Mouse (Mus musculus) adrenal gland, adult (tissue): Measurements from ENCODE around the gene Prss16.

ENCODE experiments used
- DNase-seq, 2 experiments: peaks; one replicate each; pipeline ENCODE4 v3.0.0; 2022 to 2023; ENCODE audit warnings: low spot score in 1 of 2; ENCODE audit not compliant: inconsistent age in 2 of 2

Prss16 gene

DNA sequence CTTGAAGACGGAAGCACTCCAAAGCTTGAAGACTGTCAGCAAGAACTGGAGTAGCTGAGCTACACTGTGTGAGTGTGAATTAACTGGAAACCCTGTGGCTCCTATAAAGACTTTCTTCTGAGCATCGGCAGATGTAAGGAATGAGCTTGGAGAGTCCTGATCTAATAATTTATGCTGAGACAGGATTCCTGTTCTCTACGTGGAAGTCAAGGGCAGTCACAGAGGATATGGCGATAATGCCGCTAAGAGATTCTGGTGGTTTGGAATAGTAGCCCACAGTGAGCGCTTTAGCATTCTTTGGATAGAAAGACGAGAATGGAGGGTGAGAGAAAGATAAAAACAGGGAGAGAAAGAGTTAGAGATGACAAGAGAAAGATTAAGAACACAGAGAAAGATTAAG is 1.7 kb downstream of the Prss16 start:
- DNase-seq, result no peak

DNA sequence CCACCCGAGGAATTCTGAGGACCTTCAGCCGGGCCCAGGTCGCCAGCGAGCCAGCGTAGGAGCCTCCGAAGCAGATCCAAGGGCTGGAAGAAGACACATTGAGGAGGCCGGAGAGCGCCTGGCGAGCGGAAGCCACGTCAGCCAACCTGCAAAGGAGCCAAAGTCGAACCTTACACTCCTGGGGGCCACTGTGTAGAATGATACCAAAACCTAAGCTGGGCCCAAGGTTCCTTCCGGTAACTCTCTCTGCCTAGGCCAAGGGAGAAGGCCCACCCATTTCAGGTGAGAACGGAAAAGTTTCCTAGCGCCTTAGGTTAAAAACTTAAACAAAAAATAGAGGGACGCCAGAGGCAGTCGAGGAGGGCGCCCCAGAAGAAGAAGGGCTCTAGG is 2.4 kb downstream of the Prss16 start:
- DNase-seq, result no peak

DNA sequence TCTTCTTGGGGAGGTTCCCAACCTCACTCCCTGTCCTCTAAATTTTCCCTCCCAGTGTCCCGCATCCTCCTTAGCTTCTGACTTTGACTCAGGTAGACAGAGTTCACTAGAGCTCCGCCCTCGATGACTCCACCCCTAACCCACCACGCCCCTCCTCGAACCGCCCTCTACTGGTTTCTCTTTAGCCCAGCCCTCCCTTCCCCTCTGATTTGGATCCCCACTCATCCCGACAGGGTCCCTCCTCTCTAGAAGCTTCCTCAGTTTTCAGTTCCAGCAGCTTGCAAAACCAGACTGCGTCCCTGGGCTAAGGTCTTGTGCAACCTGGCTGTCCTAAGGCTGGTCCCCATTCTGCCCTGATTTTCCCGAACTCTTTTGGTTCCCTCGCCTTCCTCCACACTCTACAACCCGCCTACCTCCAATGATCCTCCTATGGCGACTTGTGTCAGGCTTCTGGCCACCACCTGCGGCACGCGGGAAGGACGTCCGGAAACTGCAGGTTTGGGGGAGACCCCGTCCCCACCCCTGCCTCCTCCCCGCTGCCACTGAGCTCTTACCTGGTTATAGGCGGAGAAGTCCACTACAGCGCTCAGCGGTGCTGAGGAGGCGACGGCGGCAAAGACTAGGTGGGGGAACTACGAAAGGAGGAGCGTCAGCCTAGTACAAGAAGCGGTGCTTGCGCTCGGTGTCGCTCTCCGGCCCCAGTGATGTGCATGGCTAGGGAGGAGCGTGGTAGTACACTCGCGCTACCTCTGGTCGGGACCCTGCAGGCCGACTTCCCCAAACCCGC is 3.0 kb downstream of the Prss16 start:
- DNase-seq, result peak; percentile 38 to 88

DNA sequence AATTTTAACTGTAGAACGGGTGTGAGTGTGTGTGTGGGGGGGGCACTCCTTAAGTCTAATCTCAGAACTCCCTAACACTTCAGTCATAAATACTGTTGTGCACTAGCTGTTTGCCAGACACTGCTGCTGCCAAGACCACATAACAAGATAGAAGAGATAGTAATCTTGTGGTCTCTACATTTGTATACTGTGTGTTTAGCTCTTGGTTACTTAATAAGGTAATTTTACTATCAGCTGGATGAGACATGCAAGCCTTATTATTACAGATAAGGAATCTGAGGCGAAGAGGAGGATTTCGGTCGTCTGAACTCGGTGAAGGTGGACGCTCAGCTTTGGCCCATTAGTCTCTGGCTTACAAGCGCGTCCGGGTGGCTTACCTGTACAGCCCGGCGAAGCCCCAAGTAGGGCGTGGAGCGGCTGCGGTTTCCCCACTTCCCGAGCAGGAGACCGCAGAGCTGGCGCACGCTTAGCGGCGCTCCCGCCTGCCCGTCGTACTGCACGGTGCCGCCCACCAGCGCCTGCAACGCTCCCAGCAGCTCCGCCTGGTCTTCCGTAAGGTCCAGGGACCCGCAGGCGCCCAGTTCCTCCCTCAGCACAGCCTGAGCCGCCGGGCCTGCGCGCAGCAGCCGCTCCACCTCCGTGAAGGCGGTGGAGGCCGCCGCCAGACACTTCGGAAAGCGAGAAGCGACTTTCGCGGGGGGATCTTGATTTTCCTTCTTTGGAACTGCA is 3.8 kb downstream of the Prss16 start:
- peak in 1 of 2 experiments; percentile 39 for DNase-seq

DNA sequence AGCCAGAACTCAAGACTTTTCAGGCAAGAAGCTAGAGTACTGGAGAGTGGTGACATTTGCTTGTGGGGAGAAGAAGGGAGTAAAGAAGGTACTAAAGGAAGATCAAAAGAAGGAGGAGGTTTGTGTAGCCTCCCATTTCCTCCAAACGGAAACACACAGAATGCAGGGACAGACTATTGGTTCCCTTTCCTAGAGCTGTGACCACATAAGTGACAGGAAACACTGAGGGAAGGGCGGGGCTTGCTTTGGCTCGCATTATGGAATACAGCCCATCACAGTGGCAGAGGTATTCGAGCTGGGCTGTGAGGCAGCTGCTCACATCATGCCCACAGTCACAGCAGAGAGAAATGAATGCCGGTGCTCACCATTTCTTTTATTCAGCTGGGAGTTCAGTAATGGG is 7.7 kb downstream of the Prss16 start:
- no peak for DNase-seq

DNA sequence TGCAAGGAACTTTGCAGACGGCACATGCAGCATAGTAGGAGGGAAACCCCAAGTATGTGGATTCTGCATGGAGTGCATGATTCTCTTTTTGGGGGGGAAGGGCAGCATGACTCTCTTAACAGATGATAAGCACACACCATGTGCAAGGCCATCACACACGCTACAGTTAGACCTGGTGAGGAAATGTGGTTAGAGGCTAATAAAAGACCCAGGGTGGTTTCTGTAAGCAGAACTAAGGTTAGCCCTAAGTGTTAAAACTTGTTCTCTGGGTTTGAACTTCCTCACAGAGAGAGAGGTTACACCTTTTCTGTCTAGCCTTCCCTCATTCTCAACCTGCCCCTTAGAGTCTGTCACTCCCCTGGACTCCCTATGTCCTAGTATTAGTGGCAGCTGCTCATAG is 8.2 kb downstream of the Prss16 start:
- DNase-seq, result no peak

DNA sequence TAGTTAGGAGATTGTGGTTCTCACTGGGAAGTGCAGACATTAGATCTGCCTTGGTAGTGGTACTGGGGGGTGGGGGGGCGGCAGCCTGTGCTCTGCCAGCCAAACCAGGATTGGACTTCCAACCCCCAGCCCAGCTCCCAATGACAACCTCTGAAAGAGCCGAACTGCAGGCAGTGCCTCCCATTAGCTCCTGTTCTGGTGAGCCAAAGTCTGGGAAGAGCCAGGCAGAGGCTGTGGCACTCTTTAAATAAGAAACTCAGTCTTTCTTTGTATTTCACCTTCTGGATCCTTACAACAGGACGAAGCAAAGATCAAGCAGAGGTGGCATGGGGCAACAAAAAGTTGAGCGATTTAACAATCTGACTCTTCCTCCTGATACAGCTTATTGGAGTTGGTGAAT is 10.4 kb downstream of the Prss16 start:
- DNase-seq, result no peak

DNA sequence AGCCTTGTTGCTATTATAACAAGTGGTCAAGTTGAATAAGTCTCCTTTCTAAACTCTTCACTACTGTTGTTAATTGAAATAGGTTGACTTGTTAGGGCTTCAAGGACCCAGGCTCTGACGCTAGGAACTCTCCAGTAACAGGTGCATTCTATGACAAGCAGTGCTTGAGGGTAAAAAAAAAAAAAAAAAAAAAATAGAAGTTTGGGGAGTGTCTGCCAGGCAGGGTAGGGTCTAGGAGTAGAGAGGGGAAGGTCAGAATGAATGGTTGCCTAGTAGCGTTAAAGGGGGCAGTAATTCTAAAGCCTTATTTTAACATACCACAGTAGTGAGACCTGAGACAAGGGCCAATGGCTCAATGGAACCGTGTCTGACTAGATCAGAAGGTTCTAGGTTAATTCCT is 11.1 kb downstream of the Prss16 start:
- no peak for DNase-seq

DNA sequence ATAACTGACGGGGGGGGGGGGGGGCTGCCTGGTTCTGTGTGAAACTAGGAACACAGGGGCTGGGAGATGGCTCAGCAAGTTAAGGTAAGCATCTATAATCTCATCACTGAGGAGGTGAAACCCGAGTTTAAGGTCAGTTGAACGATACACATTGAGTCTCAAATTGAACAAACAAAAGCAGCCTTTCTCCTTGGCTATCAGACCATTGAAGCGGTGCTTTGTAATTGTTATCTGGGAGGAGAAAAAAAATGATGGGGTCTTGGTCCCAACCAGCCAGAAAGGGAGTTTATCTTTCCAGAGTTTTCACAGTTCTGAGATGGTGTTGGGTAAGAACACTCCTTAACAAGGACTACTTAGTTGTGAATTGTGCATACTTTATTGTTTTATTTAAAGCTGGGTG is 11.7 kb downstream of the Prss16 start:
- no peak for DNase-seq

DNA sequence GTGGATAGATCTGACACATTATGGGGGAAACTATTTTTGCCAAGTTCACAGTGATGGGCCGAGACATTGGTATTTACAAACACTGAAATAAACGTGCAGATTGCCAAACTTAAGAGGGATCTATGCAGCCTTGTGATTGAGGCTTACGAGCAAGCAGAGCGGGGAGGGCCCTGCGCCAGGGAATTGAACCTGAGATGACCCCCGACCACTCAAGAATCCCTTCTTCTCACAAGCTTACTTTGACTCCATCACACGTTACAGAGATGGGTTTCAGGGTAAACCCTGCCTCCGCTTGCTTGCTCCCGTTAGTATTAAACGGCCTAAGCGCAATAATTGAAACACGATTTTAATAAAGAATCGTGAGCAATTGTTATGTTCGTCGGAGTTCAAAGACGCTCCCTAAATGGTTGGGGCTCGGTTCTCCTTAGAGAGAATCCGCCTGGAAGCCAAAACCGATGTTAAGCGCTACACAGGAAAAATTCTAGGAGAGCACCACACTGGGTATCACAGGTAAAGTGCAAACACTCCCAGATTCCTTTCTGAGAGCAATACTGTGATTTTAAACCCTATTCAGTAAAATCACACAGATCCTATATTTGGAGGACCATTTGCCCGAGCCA is 12.2 kb downstream of the Prss16 start:
- DNase-seq, result no peak

DNA sequence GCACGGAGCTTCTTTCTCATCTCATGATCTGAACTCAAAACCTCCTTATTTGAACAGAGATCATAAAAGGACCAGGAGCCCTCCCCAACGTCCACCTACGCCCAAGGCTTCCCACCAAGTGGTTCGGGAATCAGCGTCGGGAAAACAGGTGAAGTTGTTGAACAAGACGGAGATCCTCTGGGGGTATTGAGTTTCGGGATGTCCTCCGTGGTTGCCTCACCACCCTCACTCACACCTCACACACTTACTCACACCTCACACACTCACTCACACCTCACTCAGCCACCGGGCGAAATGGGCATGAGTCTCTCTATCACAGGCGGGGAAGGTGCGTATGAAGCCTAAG is 12.7 kb downstream of the Prss16 start:
- no peak for DNase-seq

DNA sequence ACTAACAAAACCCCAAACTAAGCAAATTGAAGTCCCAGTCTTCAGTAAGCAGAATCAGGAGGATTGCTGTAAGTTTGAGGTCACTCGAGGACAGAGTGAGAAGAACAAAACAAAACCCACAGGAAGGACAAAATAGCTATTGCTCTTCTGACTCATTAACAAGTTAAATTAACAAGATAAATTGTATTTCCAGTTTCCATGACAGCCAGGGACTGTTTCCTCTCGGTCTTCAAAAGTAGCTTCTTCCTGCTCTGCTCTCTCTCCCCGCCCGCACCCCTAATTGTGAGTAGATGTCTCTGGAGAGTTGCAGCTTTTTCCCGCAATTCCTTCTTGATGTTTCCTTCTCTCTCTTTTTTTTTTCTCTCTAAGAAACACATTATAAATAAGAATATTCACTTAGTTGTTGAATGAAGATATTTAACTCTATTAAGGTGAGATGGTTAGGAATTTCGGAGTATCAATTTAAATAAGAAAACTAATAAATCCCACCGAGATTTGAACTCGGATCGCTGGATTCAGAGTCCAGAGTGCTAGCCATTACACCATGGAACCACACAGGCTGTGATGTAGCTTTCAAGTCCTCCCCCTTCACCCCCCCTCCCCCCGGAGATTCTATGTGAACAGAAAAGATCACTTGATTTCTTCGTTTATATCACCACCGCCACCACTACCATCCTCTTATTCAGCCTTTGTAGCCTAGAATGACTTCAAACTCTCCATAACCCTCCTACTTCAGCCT is 13.3 kb downstream of the Prss16 start:
- DNase-seq, result peak in 1 of 2 experiments; percentile 49

DNA sequence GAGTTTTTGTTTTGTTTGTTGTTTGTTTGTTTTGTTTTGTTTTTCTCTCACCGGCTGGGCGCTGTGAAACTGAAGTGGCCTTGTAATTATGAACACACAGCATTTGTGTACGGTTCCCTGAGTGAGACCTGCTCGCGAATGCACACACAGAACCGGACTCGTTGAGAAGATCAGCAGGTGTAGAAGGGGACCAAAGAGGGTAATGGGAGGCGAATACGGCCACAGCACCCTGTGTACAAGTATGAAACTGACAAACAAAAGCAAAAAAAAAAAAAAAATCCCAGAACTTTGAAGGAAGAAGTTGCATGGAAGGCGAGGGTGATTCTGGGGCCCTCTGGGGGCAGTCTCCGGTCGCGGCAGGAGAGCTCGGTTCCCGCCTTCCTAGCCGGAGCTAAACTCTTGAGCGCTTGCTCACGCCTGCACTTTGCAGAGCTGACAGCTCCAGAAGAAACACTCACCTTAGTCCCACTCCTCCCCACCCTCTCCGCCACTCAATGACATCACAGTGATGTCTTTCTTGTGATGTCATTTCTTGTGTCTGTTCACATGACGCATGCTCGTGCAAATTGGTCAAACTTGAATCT is 14.1 kb downstream of the Prss16 start:
- peak in 1 of 2 experiments; percentile 64 for DNase-seq

DNA sequence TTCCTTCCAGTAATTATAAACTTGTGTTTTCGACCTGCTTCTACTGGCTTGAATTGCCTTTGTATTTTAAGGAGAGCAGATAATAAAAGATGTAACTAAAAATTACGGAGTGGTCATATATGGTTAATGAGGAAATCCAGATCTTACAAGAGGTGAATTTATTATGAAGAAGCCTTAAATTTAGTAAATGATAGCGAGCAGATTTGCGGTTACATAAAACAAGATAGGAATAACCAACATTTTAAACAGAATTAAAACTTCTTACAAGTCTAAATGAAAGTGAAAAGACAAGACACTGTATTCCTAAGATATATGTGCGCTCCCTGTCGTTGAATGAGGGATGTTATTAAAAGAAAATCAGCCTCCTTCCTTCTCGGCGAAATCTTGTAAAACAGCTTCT is 14.6 kb downstream of the Prss16 start:
- DNase-seq, result no peak

DNA sequence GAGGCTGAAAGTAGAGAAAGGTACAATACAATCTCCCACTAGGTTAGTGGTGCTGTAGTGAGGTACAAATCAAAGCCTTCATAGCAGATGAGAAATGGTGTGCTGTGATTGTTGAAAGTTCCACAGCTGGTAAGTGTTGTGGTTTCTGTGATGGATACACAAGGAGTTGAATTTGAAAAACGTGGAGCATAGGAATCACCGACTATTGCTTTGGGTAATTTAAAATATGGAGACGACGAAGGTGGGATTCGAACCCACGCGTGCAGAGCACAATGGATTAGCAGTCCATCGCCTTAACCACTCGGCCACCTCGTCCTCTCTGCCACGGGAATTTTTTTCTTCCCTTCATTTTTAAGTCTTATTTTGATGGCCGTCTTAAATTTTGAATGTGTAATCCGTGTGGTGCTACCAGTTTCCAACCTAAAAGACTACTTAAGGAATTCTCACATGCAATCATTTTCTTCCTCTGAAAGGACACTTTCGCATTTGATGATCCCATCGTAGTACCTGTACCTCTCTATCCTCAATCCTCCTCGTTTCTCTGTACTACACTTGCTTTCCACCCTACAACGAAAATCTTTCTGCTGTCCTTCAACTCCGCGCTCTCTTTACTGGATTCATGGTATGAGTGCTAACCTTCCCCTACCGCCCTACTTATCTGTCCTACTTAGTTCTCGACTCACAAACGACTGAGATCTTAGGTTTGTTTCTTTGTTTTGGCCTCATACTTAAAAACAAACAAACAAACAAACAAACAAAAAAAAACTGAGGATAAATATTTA is 15.4 kb downstream of the Prss16 start:
- peak in 1 of 2 experiments; percentile 73 for DNase-seq

DNA sequence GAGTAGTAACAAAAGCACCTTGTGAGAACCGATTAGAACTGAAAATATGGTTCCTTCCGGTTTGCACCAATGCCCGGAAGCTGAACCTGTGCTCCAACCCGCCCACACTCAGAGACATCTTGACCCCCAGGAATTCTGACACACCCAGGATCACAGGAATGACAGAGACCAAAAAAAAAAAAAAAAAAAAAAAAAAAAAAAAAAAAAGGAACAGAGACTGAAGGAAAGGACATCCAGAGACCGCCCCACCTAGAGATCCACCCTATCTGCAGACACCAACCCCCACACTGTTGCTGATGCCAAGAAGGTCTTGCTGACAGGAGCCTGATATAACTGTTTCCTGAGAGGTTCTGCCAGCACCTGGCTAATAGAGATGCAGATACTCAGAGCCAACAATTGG is 17.0 kb downstream of the Prss16 start:
- no peak for DNase-seq

DNA sequence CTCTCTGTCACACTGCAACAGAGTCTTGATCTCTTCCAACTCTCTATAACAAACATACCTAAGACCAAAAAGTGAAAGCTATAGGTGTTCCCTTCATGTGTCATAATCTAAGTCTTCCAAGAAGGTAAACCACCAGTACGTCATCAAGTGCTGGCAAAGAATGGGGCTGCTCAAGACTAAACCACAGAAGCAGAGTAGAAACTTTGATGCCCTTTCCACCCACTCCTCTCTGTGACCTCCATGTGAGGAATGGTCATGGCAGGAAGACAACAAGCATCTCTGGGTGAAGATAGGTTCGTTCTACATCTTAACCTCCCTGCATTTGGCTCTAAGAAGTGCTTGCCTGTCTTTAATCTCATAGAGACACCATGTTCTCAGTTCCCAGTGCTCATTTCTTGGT is 25.1 kb downstream of the Prss16 start:
- no peak for DNase-seq

DNA sequence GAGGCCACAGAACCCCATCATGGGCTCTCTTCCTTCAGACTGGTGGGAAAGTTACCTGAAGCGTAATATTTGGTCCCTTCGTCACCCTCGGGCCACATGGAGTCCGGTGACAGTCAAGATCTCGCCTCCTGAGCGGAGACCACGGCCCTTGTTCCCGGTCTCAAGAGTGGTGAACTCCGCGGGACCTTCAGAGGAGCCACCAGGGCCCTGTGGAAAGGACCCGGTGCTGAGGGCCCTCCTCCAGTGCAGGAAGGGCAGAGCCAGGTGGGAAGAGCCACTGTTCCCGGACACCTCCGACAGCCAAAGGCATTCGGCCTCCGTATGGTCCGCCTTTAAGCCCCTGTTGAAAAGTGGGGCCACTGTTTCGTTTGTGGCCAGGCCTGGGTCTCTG is 27.7 kb downstream of the Prss16 start:
- no peak for DNase-seq

DNA sequence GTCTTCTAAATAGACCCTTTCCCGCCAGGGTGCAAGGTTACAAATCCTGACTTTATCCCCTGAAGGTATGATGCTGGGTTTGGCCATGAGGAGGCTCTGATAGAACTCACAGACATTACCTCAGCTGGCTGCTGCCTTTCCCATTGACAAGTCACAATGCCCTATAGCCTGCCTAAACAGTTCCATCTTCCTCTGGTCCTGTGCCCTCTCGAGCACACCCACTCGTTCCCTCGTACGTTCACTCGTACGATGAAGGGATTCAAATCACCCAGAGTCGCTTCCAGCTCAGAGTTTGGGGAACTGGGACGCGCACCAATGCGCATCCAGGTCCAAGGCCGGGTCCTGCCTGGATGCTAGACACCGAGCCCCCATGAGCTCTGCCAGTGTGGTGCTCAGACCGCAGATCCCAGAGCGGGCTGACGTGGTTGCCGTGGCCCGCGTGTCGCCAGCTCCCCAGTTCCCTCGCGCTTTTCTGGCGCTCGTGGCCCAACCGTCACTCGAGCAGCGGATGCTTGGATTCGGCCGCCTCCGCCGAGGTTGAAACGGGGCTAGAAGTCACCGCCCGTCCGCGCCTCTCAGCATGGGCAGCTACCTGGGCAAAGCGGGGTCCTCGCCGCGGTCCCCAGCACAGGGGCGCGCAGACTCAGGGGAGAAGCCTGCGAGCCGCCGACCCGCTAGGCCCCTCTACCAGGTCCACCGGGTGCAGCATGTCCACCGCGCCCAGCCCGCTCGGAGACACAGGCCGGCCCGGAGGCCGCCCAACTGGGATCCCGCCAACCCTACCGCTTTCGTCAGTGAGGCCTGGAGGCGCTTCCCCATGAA is 28.4 kb downstream of the Prss16 start, which contains the start of gene Pom121l2:
TSS of gene Pom121l2 (plus strand) at position 214 of the 822 bp plus-strand sequence.
- DNase-seq, result peak; percentile 8 to 60
